ENCODE assay signal across 24 mouse cellular contexts in the genomic region with DNA sequence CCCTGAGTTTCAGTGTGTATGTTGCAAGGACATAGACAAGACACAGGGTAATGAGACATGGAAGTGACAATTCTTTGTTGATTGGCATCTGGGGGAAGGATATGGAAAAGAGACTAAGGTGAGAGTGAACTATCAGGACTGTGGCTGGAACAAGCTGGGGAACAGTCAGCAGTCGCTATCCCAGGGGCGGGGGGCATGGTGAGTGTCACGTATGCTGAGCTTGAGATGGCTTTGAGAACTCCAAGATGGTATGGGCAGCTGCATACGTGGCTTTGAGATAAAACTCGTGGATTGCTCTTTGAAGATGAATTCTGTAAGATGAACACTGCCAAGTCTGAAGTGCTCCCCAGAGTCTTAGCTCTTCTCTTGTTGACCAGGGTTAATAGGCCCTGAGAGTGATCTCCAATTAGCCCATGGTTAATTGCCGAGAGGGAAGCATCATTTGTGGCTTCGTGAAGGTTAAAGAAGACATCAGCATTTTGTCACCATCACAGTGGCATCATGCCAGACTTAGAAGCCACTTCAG. TPM values are rescaled to one million over a fixed set of nuclear protein-coding genes. Genes with fewer than 3 reads are reported as not detected.
A peak's percentile ranks its signal among the peaks of the same experiment; 100 is the strongest.
DNase-seq lines count a peak whose midpoint lies in the region; ATAC-seq and TF ChIP-seq lines count a peak whose summit lies in the region.
"Had no signal": no experiment of that assay in that cellular context is flagged by ENCODE, and none has a peak within 500 bp of the region (broad histone marks: within the 10 kb centered on the region; RNA-seq: fewer than 3 reads in every experiment).

No protein-coding gene starts in this region.

- TF ChIP-seq POLR2A in lung, adult 2 months (IDR thresholded peaks at IDR 0.05; ENCODE audit: borderline replicate concordance, extremely low read depth, low read depth, low read length) = no peak

- peak; percentile 85 for ATAC-seq in lung, embryonic 14.5 days (ENCODE audit: insufficient read depth)
- peak; percentile 74 for ATAC-seq in lung, embryonic 16.5 days (ENCODE audit: low read depth)
- ATAC-seq: activated CD4-positive, CD25-positive, alpha-beta regulatory T cell, adult 4 months; CD4-positive, CD25-positive, alpha-beta regulatory T cell, adult 4 months; forebrain, embryonic 13.5 days; forebrain, embryonic 15.5 days; Patski had no signal

- H3K27ac ChIP-seq in lung, embryonic 14.5 days (ENCODE audit: low read depth) = peak overlapping the region; percentile 50
- H3K27ac ChIP-seq in lung, embryonic 16.5 days (ENCODE audit: low read length) = peak overlapping the region; percentile 71
- H3K27ac ChIP-seq: embryonic facial prominence, embryonic 10.5 days; embryonic facial prominence, embryonic 12.5 days; forebrain, embryonic 13.5 days; forebrain, embryonic 15.5 days had no signal

- H3K9ac ChIP-seq in lung, embryonic 14.5 days = no peak overlapping the region
- no peak overlapping the region for H3K9ac ChIP-seq in lung, embryonic 16.5 days (ENCODE audit: low read length)
- H3K9ac ChIP-seq: embryonic facial prominence, embryonic 12.5 days; forebrain, embryonic 13.5 days; forebrain, embryonic 15.5 days had no signal

- no peaks in the 10 kb centered on the region for H3K4me1 ChIP-seq in lung, embryonic 14.5 days (ENCODE audit: insufficient read depth)
- H3K4me1 ChIP-seq in lung, embryonic 16.5 days (replicated peaks; ENCODE audit: control insufficient read depth, insufficient read depth, low read length) = no peaks in the 10 kb centered on the region
- H3K4me1 ChIP-seq in lung, adult 2 months (ENCODE audit: control insufficient read depth, insufficient read depth, low read length) = no peaks in the 10 kb centered on the region
- H3K4me1 ChIP-seq: embryonic facial prominence, embryonic 10.5 days; embryonic facial prominence, embryonic 12.5 days; forebrain, embryonic 15.5 days had no signal

- DNase-seq in cerebellum, postnatal 10 days = peak; percentile 22 to 36
- no peak for DNase-seq in cerebellum, postnatal 4 days (ENCODE audit: low spot score in 2 of 2)
- DNase-seq in lung, embryonic 14.5 days = peak; percentile 83
- no peak for DNase-seq in lung, adult 18-20 months
- DNase-seq in lung, postnatal 14 days = no peak
- peak; percentile 10 for DNase-seq in lung, postnatal 10 days
- DNase-seq in lung, adult 2 months = no peak
- DNase-seq: adrenal gland, adult 8-10 months; adrenal gland, postnatal 14 days; adrenal gland, postnatal 36 days; B cell, adult 2 months; cerebellum, adult 11-12 months; cerebellum, adult 9-10 months had no signal

- H3K4me2 ChIP-seq in lung, embryonic 14.5 days = no peak overlapping the region
- H3K4me2 ChIP-seq in lung, embryonic 16.5 days (ENCODE audit: low read depth, low read length) = no peak overlapping the region
- H3K4me2 ChIP-seq: embryonic facial prominence, embryonic 12.5 days; forebrain, embryonic 13.5 days; forebrain, embryonic 15.5 days had no signal

- H3K4me3 ChIP-seq in lung, embryonic 14.5 days (ENCODE audit: low read depth, low read length) = no peak overlapping the region
- H3K4me3 ChIP-seq in lung, embryonic 16.5 days (ENCODE audit: low read length) = no peak overlapping the region
- no peak overlapping the region for H3K4me3 ChIP-seq in lung, adult 2 months (replicated peaks; ENCODE audit: extremely low read depth, low read depth, low read length)
- H3K4me3 ChIP-seq: embryonic facial prominence, embryonic 10.5 days; embryonic facial prominence, embryonic 12.5 days; forebrain, embryonic 13.5 days; forebrain, embryonic 15.5 days had no signal

- WGBS in lung, embryonic 14.5 days = 38% methylated on average over 7 of the region's 7 CpGs
- 34% methylated on average over 7 of the region's 7 CpGs for WGBS in lung, embryonic 16.5 days
- WGBS in lung, adult 2 months = 59% methylated on average over 7 of the region's 7 CpGs

- no peaks in the 10 kb centered on the region for H3K27me3 ChIP-seq in lung, embryonic 14.5 days (ENCODE audit: insufficient read depth, low read length)
- no peaks in the 10 kb centered on the region for H3K27me3 ChIP-seq in lung, embryonic 16.5 days (ENCODE audit: control insufficient read depth, insufficient read depth, low read depth, low read length)
- H3K27me3 ChIP-seq: CH12.LX; embryonic facial prominence, embryonic 12.5 days; forebrain, embryonic 13.5 days; forebrain, embryonic 15.5 days had no signal

- H3K36me3 ChIP-seq in lung, embryonic 14.5 days (ENCODE audit: insufficient read depth) = no peaks in the 10 kb centered on the region
- no peaks in the 10 kb centered on the region for H3K36me3 ChIP-seq in lung, embryonic 16.5 days (ENCODE audit: control insufficient read depth, insufficient read depth, low read length)
- H3K36me3 ChIP-seq: embryonic facial prominence, embryonic 10.5 days; embryonic facial prominence, embryonic 12.5 days; forebrain, embryonic 15.5 days; G1E had no signal

- no peaks in the 10 kb centered on the region for H3K9me3 ChIP-seq in lung, embryonic 14.5 days (ENCODE audit: low read depth, low read length)
- H3K9me3 ChIP-seq in lung, embryonic 16.5 days (ENCODE audit: control insufficient read depth, low read length) = no peaks in the 10 kb centered on the region
- H3K9me3 ChIP-seq: embryonic facial prominence, embryonic 10.5 days; embryonic facial prominence, embryonic 12.5 days; forebrain, embryonic 13.5 days; forebrain, embryonic 15.5 days had no signal

- no peak for TF ChIP-seq CTCF in lung, embryonic 14.5 days (IDR thresholded peaks at IDR 0.05; ENCODE audit: low read depth)
- TF ChIP-seq CTCF in lung, adult 2 months (IDR thresholded peaks at IDR 0.05; ENCODE audit: insufficient read depth, low read length) = no peak

RNA-seq across cellular contexts. Expression of a gene that starts 9.6 kb away (rescaled TPM):
- polyA plus RNA-seq in lung, embryonic 14.5 days (2014; fragmentation: Nextera tagmentation; extraction: Ambion mirVana) = 25.5 and 26.7 TPM in 2 replicates
- polyA plus RNA-seq in lung, embryonic 16.5 days (2015; fragmentation: Nextera tagmentation; extraction: Ambion mirVana) = 15.7 and 16.7 TPM in 2 replicates
- 2.7 and 3.3 TPM in 2 replicates for polyA plus RNA-seq in lung, adult 2 months (2012; rRNA removed)
- polyA plus RNA-seq: G1E had no signal

RNA-seq across cellular contexts. Expression of a gene that starts 29.3 kb away (rescaled TPM):
- polyA plus RNA-seq in lung, embryonic 14.5 days (2014; fragmentation: Nextera tagmentation; extraction: Ambion mirVana) = 1.1 and 1.4 TPM in 2 replicates
- polyA plus RNA-seq in lung, embryonic 16.5 days (2015; fragmentation: Nextera tagmentation; extraction: Ambion mirVana) = 0.43 and 0.52 TPM in 2 replicates
- polyA plus RNA-seq in lung, adult 2 months (2012; rRNA removed) = 0.97 and 1.2 TPM in 2 replicates
- polyA plus RNA-seq: activated CD4-positive, CD25-positive, alpha-beta regulatory T cell, adult 4 months; CD4-positive, CD25-positive, alpha-beta regulatory T cell, adult 4 months; embryonic facial prominence, embryonic 10.5 days; forebrain, embryonic 11.5 days; G1E had no signal

Comparison
In these comparisons a context has a peak if more than half of its experiments do, and no peak if none do; other contexts are left out.
1. DNase-seq: peak in cerebellum, postnatal 10 days (2 of 2), lung, embryonic 14.5 days (single experiment) and lung, postnatal 10 days (single experiment); none in cerebellum, postnatal 4 days (0 of 2), lung, adult 18-20 months (0 of 2), lung, postnatal 14 days (single experiment) and lung, adult 2 months (single experiment).